Mouse (Mus musculus): ENCODE data around the gene Vps41.

DNA sequence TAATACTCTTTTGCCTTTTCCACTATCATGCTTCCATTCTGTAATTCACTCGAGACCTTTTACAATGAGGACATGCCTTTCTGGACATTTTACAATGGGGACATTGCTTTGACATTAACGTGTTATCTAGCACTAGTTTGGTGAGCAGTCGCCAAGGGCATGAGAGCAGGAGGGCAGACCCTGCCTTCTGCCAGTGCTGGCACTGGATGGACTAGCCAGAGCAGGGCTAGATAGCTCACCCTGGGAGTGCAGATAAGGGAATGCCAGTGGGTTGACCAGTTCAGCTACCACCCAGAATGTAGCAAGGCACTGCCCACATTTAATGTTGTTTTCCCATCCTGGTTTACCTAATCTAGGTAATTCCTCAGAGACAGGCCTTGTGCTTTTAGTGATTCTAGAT is 179.7 kb downstream of the Vps41 start:
- TF ChIP-seq USF1 (IDR thresholded peaks at IDR 0.05; ENCODE audit: low read depth) (no peak), CEBPB (IDR thresholded peaks at IDR 0.05; ENCODE audit: insufficient read depth, poor library complexity, severe bottlenecking) (no peak), TCF12 (IDR thresholded peaks at IDR 0.05; ENCODE audit: insufficient read depth, poor library complexity, severe bottlenecking) (no peak), POLR2A (IDR thresholded peaks at IDR 0.05; ENCODE audit: insufficient read length, low read depth) (no peak), MYOG (IDR thresholded peaks at IDR 0.05; ENCODE audit: control insufficient read depth in 1 of 3, insufficient read depth in 1 of 3, insufficient read length in 2 of 3, low read depth in 2 of 3) (no peak), TCF3 (IDR thresholded peaks at IDR 0.05; ENCODE audit: insufficient read length, low read depth) (no peak), MYOD1 (IDR thresholded peaks at IDR 0.05; ENCODE audit: control insufficient read depth in 1 of 3, insufficient read length in 2 of 3, low read depth in 2 of 3) (no peak), E2F4 (IDR thresholded peaks at IDR 0.05; ENCODE audit: insufficient read depth) (no peak), MAX (IDR thresholded peaks at IDR 0.05; ENCODE audit: low read depth) (no peak), SRF (IDR thresholded peaks at IDR 0.05; ENCODE audit: control insufficient read depth, insufficient read length, low read depth) (no peak), POLR2AphosphoS2 (IDR thresholded peaks at IDR 0.05; ENCODE audit: insufficient read length, low read depth) (no peak)

Data from myocyte (in vitro differentiated cells).